Mouse (Mus musculus) ES-E14 (cell line): Measurements from ENCODE around the gene Etv6.

Source experiments
- ZC3H11A ChIP-seq: IDR thresholded peaks from 2 replicates; pipeline ENCODE4 v1.6.1; 2012; ENCODE audit warnings: low read depth, mild to moderate bottlenecking, inconsistent platforms, low read length, borderline replicate concordance
- ZNF384 ChIP-seq: IDR thresholded peaks from 2 replicates; pipeline ENCODE4 v1.6.1; 2012; ENCODE audit warnings: low read depth, low read length, inconsistent platforms

GRCm38 (mm10) chr6:134161040-134161439, 125.5 kb downstream of the Etv6 start:
- TF ChIP-seq ZC3H11A (no peak), ZNF384 (no peak)
